Mouse (Mus musculus) brain, embryonic 14.5 days (tissue): ENCODE results near the gene Vrtn. TPM values are rescaled to one million over a fixed set of nuclear protein-coding genes. Genes with fewer than 3 reads are reported as not detected.

ENCODE experiments used
- DNase-seq: peaks from one replicate; pipeline ENCODE4 v3.0.0-alpha.2; 2011; ENCODE audit warnings: low read depth
- CTCF ChIP-seq: fragments of 200-500 bp; IDR thresholded peaks from 2 replicates; pipeline ENCODE4 v1.5.1; 2012; ENCODE audit warnings: inconsistent platforms, mild to moderate bottlenecking, moderate library complexity, borderline replicate concordance; ENCODE audit not compliant: insufficient read depth, insufficient read length; ENCODE audit errors: extremely low read depth
- POLR2A ChIP-seq: fragments of 200-500 bp; IDR thresholded peaks from 2 replicates; pipeline ENCODE4 v1.6.1; 2012; ENCODE audit warnings: mild to moderate bottlenecking, inconsistent platforms, borderline replicate concordance; ENCODE audit not compliant: poor library complexity, insufficient read depth, insufficient read length, severe bottlenecking; ENCODE audit errors: extremely low read depth
- polyA plus RNA-seq: library from polyadenylated mRNA; depleted of rRNA; stranded (reverse); fragments of >200 nt; gene quantifications from 2 replicates; pipeline ENCODE4 v1.2.3, GENCODE M21; 2012; rRNA removed

The Vrtn gene
- polyA plus RNA-seq, 1 experiment: not detected

DNA sequence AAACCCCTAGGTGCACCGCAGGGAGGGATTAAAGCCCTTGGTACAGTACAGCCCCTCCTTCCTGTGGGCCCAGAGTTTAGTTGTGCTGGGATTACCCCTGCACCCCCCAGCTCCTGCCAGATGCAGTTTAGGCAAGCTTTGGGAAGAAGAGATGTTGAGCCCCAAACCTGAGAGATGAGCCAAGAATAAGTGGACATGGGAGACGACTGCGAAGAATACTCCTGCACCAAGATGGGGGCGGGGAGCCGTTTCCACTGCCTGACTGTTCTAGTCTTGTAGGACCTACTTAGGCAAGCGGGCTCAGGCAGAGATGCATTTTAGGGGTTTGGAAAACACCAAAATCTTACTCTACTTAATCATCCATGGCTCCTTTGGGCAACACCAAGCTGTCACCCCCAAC, 566 bp upstream of the Vrtn start:
- DNase-seq: no peak
- no peak for TF ChIP-seq POLR2A

GRCm38 (mm10) chr12:84650234-84650633, 9.4 kb downstream of the Vrtn start:
- DNase-seq: no peak
- no peak for TF ChIP-seq POLR2A

DNA sequence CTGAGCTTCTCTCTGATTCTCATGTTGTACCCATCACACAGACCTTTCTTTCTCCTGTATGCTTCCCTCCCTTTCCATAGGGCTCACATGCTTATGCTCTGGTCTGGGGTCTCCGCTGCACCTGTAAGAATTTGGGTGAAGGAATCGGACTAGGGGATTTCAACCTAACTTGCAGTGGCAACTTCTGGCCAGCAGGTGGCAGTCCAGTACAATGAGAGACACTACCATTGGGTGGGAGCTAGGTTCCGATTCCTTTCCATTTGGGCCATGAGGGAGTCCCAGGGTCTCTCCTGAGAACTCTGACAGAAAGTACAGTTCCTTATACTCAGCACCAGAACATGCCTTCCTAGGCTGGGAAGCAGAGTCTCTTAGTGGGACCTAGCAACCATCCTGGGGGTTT, 13.1 kb downstream of the Vrtn start:
- TF ChIP-seq CTCF: peak; percentile 93
- no peak for TF ChIP-seq POLR2A
- peak; percentile 57 for DNase-seq

DNA sequence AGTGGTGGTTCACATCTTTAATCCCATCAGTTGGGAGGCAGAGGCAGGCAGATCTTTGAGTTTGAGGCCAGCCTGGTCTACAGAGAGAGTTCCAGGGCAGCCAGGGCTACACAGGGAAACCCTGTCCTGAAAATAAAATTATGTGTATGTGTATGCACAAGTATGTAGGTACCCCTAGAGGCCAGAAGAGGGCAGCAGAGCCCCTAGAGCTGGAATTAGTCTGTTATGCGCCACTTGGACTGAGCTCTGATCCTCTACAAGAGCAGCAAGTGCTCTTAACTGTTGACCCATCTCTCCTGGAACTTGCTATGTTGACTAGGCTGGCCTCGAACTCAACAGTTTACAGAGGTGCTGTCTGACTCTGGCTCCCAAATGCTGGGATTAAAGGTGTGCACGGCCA, 29.7 kb downstream of the Vrtn start:
- peak; percentile 26 for DNase-seq
- TF ChIP-seq POLR2A (no peak), CTCF (peak; percentile 13; the same call in 1 of the 2 replicates)

DNA sequence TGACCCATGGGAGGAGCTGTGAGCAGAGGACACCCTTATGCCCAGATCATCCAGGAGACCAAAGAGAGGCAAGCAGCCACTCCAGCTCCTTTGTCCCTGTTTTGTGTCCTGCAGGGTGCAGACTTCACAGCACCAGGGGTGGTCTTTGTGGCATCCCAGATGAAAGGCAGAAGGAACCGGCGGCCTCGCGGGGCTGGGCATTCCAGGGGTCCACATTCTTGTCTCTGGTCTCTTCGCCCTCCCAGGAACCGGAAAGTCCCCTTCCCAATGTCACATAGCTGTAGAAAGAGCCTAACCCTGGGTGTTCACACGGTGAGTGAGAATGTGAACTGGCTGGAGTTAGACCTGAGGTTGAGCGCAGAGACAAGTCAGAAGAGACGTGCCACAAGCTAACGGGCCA, 30.8 kb downstream of the Vrtn start:
- no peak for DNase-seq
- TF ChIP-seq POLR2A (no peak), CTCF (no peak)

GRCm38 (mm10) chr12:84674666-84675526, 34.1 kb downstream of the Vrtn start:
- DNase-seq: peak; percentile 46
- no peak for TF ChIP-seq POLR2A

- DNase-seq: no peak
- TF ChIP-seq POLR2A (no peak), CTCF (no peak)
Observed at GRCm38 (mm10) chr12:84676011-84676410, 35.2 kb downstream of the Vrtn start.

- TF ChIP-seq POLR2A: no peak
- TF ChIP-seq CTCF: no peak
- DNase-seq: peak; percentile 7
Observed at GRCm38 (mm10) chr12:84684569-84684968, 43.8 kb downstream of the Vrtn start.

DNA sequence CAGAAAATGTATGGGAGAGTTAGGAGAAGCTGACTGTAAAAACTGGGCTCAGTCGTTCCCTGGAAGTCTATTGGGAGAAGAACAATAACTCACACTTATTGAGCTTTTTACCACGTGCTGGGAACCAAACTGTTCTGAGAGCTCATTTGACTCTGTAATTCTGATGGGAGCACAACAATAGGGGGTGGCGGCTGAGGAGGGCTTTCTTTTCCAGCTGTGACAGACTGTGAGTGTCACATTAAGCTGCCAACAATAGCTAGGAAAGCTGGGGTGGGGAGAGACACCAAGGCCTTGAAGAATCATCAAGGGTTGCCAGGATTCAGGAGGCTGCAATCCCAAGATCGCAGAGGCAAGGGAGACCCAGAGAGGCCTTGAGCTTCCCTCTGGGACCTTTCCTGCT, 45.4 kb downstream of the Vrtn start:
- peak; percentile 43 for DNase-seq
- TF ChIP-seq CTCF (no peak), POLR2A (no peak)

DNA sequence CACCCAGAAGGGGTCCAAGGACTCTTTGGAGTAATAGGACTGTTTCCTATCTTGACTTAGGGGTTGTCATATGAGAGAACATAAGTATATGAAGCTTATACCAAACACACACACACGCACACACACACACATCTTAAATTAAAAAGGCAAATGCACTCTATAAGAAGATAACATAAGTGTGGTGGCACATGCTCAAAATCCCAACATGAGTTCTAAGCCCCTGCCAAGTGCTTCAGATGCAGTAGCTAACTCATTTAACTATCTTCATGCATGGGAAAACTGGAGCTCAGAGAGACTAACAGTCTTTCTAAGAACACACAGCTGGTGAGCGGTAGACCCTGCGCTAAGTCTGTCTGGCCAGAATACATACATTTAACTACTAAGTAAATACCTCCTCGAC, 46.7 kb downstream of the Vrtn start:
- peak; percentile 5 for DNase-seq
- TF ChIP-seq POLR2A: no peak

DNA sequence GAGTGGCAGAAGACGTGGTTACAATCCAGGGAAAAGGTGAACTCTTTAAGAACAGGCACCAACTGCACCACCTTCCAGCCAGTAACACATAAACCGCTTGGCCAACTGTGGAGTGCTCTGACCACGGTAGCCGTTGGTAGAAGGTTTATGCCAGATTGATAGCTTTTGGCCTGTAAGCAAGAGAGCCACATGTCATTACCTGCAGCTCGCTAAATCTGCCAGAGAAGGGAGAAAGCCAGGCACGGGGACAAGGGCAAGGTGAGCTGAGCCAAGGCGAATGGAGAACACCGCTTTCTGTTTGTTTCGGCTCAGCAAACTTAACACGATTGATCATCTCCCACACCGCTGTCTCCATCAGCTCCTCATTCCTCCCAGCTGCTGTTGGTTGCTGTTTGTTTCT, 48.2 kb downstream of the Vrtn start:
- TF ChIP-seq POLR2A: no peak
- no peak for TF ChIP-seq CTCF
- DNase-seq: no peak

- TF ChIP-seq CTCF (no peak), POLR2A (no peak)
- DNase-seq: no peak
Observed at GRCm38 (mm10) chr12:84691347-84691746, 50.5 kb downstream of the Vrtn start.

- TF ChIP-seq POLR2A: no peak
- DNase-seq: no peak
Observed at GRCm38 (mm10) chr12:84692141-84692540, 51.3 kb downstream of the Vrtn start.

GRCm38 (mm10) chr12:84698319-84699081, 57.7 kb downstream of the Vrtn start, which contains the start of gene Syndig1l:
Gene Syndig1l (minus strand): TSS chr12:84698831.
- peak; percentile 69 for DNase-seq
- no peak for TF ChIP-seq POLR2A
- no peak for TF ChIP-seq CTCF

Other genes with a start within 250 kb of the Vrtn start
- 7.1 and 9.8 TPM in 2 replicates for gene Entpd5, start 232.0 kb upstream of the Vrtn start, polyA plus RNA-seq
- 3.4 TPM in 2 replicates for gene Bbof1, start 231.9 kb upstream of the Vrtn start, polyA plus RNA-seq
- 14.3 and 15.2 TPM in 2 replicates for gene Rnf113a2, start 223.8 kb upstream of the Vrtn start, polyA plus RNA-seq
- gene Aldh6a1, start 190.0 kb upstream of the Vrtn start, polyA plus RNA-seq: 18.0 and 19.3 TPM in 2 replicates
- 24.5 and 40.8 TPM in 2 replicates for gene Lin52, start 189.6 kb upstream of the Vrtn start, polyA plus RNA-seq
- 2.5 and 5.8 TPM in 2 replicates for gene Vsx2, start 71.3 kb upstream of the Vrtn start, polyA plus RNA-seq
- 25.1 and 34.0 TPM in 2 replicates for gene Abcd4, start 23.6 kb upstream of the Vrtn start, polyA plus RNA-seq
- gene Syndig1l, start 57.8 kb downstream of the Vrtn start, polyA plus RNA-seq: 5.0 and 10.1 TPM in 2 replicates
- 64.0 and 66.2 TPM in 2 replicates for gene Npc2, start 132.1 kb downstream of the Vrtn start, polyA plus RNA-seq
- 80.2 and 131 TPM in 2 replicates for gene Isca2, start 132.2 kb downstream of the Vrtn start, polyA plus RNA-seq
- gene Ltbp2, start 235.5 kb downstream of the Vrtn start, polyA plus RNA-seq: 0.72 and 1.4 TPM in 2 replicates